Mouse (Mus musculus): Measurements from ENCODE around the gene Cnppd1. TPM values are rescaled to one million over a fixed set of nuclear protein-coding genes. Genes with fewer than 3 reads are reported as not detected.

Gene Cnppd1
- total RNA-seq, 1 experiment from 2014 or later = 37.5 TPM

Other genes starting within 250 kb of the Cnppd1 start
- not detected in 2 replicates for gene Cryba2, start 249.6 kb downstream of the Cnppd1 start, total RNA-seq (2017)
- not detected in 2 replicates for gene Cfap65, start 207.1 kb downstream of the Cnppd1 start, total RNA-seq (2017)
- not detected in 2 replicates for gene Ihh, start 191.0 kb downstream of the Cnppd1 start, total RNA-seq (2017)
- 6.5 and 11.6 TPM in 2 replicates for gene Nhej1, start 17.5 kb downstream of the Cnppd1 start, total RNA-seq (2017)
- not detected in 2 replicates for gene Slc23a3, start 8.8 kb downstream of the Cnppd1 start, total RNA-seq (2017)
- gene Retreg2, start 67 bp upstream of the Cnppd1 start, total RNA-seq (2017) = 43.2 and 60.9 TPM in 2 replicates
- 38.0 and 43.7 TPM in 2 replicates for gene Zfand2b, start 25.9 kb upstream of the Cnppd1 start, total RNA-seq (2017)
- gene Abcb6, start 37.7 kb upstream of the Cnppd1 start, total RNA-seq (2017) = 3.4 and 6.2 TPM in 2 replicates
- gene Ankzf1, start 49.4 kb upstream of the Cnppd1 start, total RNA-seq (2017) = 33.5 and 34.6 TPM in 2 replicates
- 7.5 and 11.1 TPM in 2 replicates for gene Atg9a, start 49.5 kb upstream of the Cnppd1 start, total RNA-seq (2017)
- gene Glb1l, start 68.1 kb upstream of the Cnppd1 start, total RNA-seq (2017) = 13.3 and 23.6 TPM in 2 replicates
- gene Stk16, start 68.1 kb upstream of the Cnppd1 start, total RNA-seq (2017) = 79.1 and 86.0 TPM in 2 replicates
- gene Tuba4a, start 77.2 kb upstream of the Cnppd1 start, total RNA-seq (2017) = 133 and 166 TPM in 2 replicates
- gene A630095N17Rik, start 89.4 kb upstream of the Cnppd1 start, total RNA-seq (2017) = 2.6 TPM in 1 of 2 replicates, not detected in the other
- gene Dnajb2, start 93.7 kb upstream of the Cnppd1 start, total RNA-seq (2017) = 12.5 and 15.4 TPM in 2 replicates
- gene Ptprn, start 121.8 kb upstream of the Cnppd1 start, total RNA-seq (2017) = not detected in 2 replicates
- gene Resp18, start 135.7 kb upstream of the Cnppd1 start, total RNA-seq (2017) = not detected in 2 replicates
- gene Dnpep, start 175.3 kb upstream of the Cnppd1 start, total RNA-seq (2017) = 39.8 and 43.1 TPM in 2 replicates
- not detected in 2 replicates for gene Des, start 217.6 kb upstream of the Cnppd1 start, total RNA-seq (2017)
- gene Speg, start 232.6 kb upstream of the Cnppd1 start, total RNA-seq (2017) = 2.4 and 3.9 TPM in 2 replicates